Mouse (Mus musculus) midbrain, embryonic 13.5 days (tissue): ENCODE measurements at regions not wholly inside any gene's neighbourhood (a gene's known extent, or its start where the extent isn't known, plus 50 kb on each side); places are given as distances from the start of the nearest gene placed in this dataset.

Experiments
- ATAC-seq: fragments of 200-750 bp; cut with Nextera tagmentation; 2 replicates; pipeline ENCODE4 v1.8.0; 2017; ENCODE audit warnings: mild to moderate bottlenecking, moderate TSS enrichment, moderate library complexity
- H3K27ac ChIP-seq: fragments of 300-500 bp; sonication (generic); 2 replicates; pipeline ENCODE4 v1.5.1; 2015; ENCODE audit warnings: inconsistent platforms, mild to moderate bottlenecking, moderate library complexity
- H3K27me3 ChIP-seq: fragments of 300-500 bp; sonication (generic); 2 replicates; pipeline ENCODE4 v1.6.1; 2015; ENCODE audit warnings: mild to moderate bottlenecking, inconsistent platforms
- H3K36me3 ChIP-seq: fragments of 300-500 bp; sonication (generic); 2 replicates; pipeline ENCODE4 v1.6.1; 2015; ENCODE audit warnings: mild to moderate bottlenecking, inconsistent platforms
- H3K4me1 ChIP-seq: fragments of 300-500 bp; sonication (generic); replicated peaks from 2 replicates; pipeline ENCODE4 v1.6.1; 2015; ENCODE audit warnings: inconsistent platforms
- H3K4me2 ChIP-seq: fragments of 300-500 bp; sonication (generic); replicated peaks from 2 replicates; pipeline ENCODE4 v1.6.1; 2015; ENCODE audit warnings: moderate library complexity, mild to moderate bottlenecking, inconsistent platforms
- H3K4me3 ChIP-seq: fragments of 300-500 bp; sonication (generic); replicated peaks from 2 replicates; pipeline ENCODE4 v1.5.1; 2015; ENCODE audit warnings: mild to moderate bottlenecking, inconsistent platforms
- H3K9ac ChIP-seq: fragments of 300-500 bp; sonication (generic); replicated peaks from 2 replicates; pipeline ENCODE4 v1.6.1; 2015; ENCODE audit warnings: mild to moderate bottlenecking, inconsistent platforms
- H3K9me3 ChIP-seq: fragments of 300-500 bp; sonication (generic); 2 replicates; pipeline ENCODE4 v1.6.1; 2016; ENCODE audit warnings: mild to moderate bottlenecking, inconsistent platforms
- WGBS: fragments of 180-500 bp; shearing (Covaris S2); methylation state at CpG from one replicate; pipeline ENCODE4 v1.1.7; 2015; 5-methylcytosine and 5-hydroxymethylcytosine counted together

GRCm38 (mm10) chr4:58693018-58693417 is 94.5 kb downstream of the Olfr267 start:
- 89% methylated on average over 6 of the region's 6 CpGs for whole genome bisulfite sequencing
- no peaks in the 10 kb centered on the region for H3K4me1 ChIP-seq
- no peak for ATAC-seq
- H3K27ac ChIP-seq = no peak overlapping the region
- H3K9me3 ChIP-seq = no peaks in the 10 kb centered on the region
- no peak overlapping the region for H3K4me2 ChIP-seq
- H3K27me3 ChIP-seq = no peaks in the 10 kb centered on the region
- H3K36me3 ChIP-seq = no peaks in the 10 kb centered on the region
- H3K9ac ChIP-seq = no peak overlapping the region
- H3K4me3 ChIP-seq = no peak overlapping the region

- no peaks in the 10 kb centered on the region for H3K36me3 ChIP-seq
- no peak overlapping the region for H3K9ac ChIP-seq
- H3K27me3 ChIP-seq = no peaks in the 10 kb centered on the region
- 87% methylated on average over 4 of the region's 4 CpGs for WGBS
- H3K4me3 ChIP-seq = no peak overlapping the region
- H3K27ac ChIP-seq = no peak overlapping the region
- no peak overlapping the region for H3K4me2 ChIP-seq
- H3K4me1 ChIP-seq = no peaks in the 10 kb centered on the region
- no peaks in the 10 kb centered on the region for H3K9me3 ChIP-seq
- no peak for ATAC-seq
Measured at GRCm38 (mm10) chr4:58681926-58682325, 105.6 kb downstream of the Olfr267 start.

DNA sequence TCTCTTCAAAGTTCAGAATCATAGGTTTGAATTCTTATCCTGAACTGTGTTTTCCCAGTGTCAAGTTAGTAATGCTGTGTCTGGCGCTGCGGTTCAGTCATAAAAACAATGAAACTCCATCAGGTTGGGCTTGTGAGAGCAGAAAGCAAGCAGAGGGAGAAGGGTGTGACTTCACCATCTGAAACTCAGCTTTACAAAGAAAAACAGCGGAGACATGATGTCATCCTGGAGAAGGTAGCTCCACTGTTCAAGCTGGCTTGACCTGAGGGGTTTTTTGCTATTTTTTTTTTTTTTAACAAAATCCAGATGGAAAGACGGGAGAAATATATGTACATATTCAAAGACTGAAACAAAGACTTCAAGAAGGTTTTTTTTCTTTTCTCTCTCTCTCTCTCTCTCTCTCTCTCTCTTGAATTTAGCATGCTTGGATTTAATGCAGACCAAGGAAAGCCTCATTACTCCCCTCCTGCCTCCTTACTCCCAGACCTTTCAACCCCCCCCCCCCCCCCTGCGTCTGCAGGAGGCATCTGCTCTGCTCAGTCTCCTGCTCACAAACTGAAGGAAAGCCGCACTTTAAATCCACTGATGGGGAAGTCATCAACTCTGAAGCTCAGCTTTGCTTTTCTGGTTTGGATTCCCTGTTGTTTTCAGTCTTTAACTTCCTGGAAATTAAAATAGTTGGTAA is 109.7 kb downstream of the Olfr267 start:
- no peak overlapping the region for H3K9ac ChIP-seq
- no peak overlapping the region for H3K4me3 ChIP-seq
- H3K27ac ChIP-seq = no peak overlapping the region
- 51% methylated on average over 6 of the region's 6 CpGs for WGBS
- H3K4me1 ChIP-seq = no peaks in the 10 kb centered on the region
- no peaks in the 10 kb centered on the region for H3K36me3 ChIP-seq
- no peak overlapping the region for H3K4me2 ChIP-seq
- ATAC-seq = no peak
- no peaks in the 10 kb centered on the region for H3K9me3 ChIP-seq
- no peaks in the 10 kb centered on the region for H3K27me3 ChIP-seq

DNA sequence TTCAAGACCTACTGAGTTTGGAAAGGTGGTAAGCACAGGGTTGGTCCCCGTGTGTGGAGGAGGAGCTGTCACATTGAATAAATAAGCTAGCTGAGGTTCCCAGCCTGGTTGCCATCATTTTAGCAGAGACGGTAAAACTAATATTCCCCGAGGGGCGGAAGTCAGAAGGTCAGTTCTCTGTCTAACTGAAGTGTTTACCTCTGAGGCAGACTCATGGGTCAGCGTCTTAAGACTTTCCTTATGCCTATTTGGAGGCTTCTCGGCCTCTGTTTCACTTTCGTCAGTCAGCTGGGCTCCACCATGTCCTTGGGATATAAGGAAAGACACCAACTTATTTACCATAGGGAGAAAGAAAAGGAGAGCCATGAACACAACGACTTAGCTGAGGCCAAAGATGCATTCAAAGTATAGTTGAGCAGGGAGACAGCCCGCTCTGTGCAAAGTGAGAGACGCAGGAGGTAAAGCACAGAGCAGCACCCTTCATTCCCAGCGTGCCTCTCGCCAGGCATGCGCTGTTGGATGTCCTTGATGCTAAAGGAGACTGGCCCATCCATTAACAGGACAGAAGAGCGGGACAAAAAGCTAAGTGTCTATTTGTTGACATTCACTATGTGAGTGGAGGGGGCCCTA is 116.0 kb downstream of the Olfr267 start:
- 65% methylated on average over 14 of the region's 14 CpGs for WGBS
- H3K4me1 ChIP-seq = peaks cover 18% of the 10 kb centered on the region
- no peaks in the 10 kb centered on the region for H3K27me3 ChIP-seq
- H3K4me3 ChIP-seq = no peak overlapping the region
- H3K27ac ChIP-seq = no peak overlapping the region
- ATAC-seq = no peak
- H3K4me2 ChIP-seq = no peak overlapping the region
- H3K9ac ChIP-seq = no peak overlapping the region
- no peaks in the 10 kb centered on the region for H3K9me3 ChIP-seq
- H3K36me3 ChIP-seq = no peaks in the 10 kb centered on the region

DNA sequence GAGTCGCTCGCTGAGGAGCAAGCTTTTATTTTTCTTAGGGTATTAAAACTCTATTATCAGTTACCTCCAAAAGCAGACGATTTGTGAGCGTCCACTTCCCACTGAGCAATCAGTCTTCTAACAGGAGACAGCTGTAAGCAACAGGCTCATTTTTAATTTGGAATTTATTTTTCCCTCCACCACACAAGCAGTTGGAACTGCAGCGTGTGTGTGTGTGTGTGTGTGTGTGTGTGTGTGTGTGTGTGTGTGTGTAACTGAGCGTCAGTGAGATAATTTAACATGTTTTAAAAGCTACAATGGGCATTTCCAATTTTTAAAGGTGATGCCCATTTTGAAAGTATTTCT is 116.6 kb downstream of the Olfr267 start:
- WGBS = 20% methylated on average over 6 of the region's 6 CpGs
- Histone ChIP-seq H3K4me1 (peaks cover 18% of the 10 kb centered on the region), H3K36me3 (no peaks in the 10 kb centered on the region), H3K27ac (no peak overlapping the region), H3K27me3 (no peaks in the 10 kb centered on the region), H3K9me3 (no peaks in the 10 kb centered on the region), H3K4me3 (no peak overlapping the region), H3K4me2 (peak overlapping the region; percentile 38), H3K9ac (no peak overlapping the region)
- ATAC-seq = peak; percentile 46

- Histone ChIP-seq H3K36me3 (no peaks in the 10 kb centered on the region), H3K27ac (no peak overlapping the region), H3K4me2 (peak overlapping the region; percentile 38), H3K4me1 (peaks cover 18% of the 10 kb centered on the region), H3K27me3 (no peaks in the 10 kb centered on the region), H3K9me3 (no peaks in the 10 kb centered on the region), H3K9ac (no peak overlapping the region), H3K4me3 (no peak overlapping the region)
- 34% methylated on average over 15 of the region's 15 CpGs for WGBS
- ATAC-seq = peak; percentile 81
Measured at GRCm38 (mm10) chr4:58670107-58670905, 116.6 kb upstream of the Lpar1 start.

DNA sequence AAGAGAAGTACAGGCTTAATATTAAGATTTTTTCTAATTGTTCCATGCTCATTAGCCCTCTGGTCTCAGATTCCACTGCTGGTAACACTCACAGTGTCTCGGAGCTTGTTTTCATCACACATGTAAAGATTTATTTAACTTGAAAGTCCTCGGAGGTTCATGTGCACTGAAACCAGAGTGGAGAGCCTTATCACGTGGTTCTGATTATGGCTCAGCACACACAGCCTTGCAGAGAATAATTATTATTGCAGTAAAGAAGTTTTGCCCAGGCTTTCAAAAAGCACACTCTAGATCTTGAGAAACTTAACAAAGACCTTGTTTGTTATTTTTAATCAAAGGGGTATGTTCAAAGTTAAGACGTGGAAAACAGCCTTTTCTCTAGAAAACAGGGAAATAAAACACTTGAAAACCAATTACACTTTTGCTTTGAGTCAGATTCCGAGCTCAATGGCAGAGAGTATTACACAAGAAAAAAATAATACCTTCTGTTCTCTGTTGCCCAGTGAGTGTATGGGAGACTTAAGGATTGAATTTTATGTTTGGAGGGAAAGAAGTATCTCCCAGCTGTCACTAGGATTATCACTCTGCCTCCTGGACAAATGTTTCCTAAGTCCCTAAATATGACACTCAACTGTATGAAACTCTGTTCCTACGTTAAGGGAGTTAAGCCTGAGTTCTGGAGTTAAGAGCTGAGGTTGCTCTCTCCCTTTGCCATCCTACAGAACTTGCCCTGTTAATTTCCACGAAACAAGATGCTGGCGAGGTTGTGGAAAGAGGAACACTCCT is 114.9 kb upstream of the Lpar1 start:
- peaks cover 18% of the 10 kb centered on the region for H3K4me1 ChIP-seq
- H3K27me3 ChIP-seq = no peaks in the 10 kb centered on the region
- no peak overlapping the region for H3K4me3 ChIP-seq
- H3K4me2 ChIP-seq = no peak overlapping the region
- no peak overlapping the region for H3K27ac ChIP-seq
- H3K36me3 ChIP-seq = no peaks in the 10 kb centered on the region
- H3K9ac ChIP-seq = no peak overlapping the region
- no peaks in the 10 kb centered on the region for H3K9me3 ChIP-seq
- no peak for ATAC-seq
- 62% methylated on average over 8 of the region's 8 CpGs for WGBS

DNA sequence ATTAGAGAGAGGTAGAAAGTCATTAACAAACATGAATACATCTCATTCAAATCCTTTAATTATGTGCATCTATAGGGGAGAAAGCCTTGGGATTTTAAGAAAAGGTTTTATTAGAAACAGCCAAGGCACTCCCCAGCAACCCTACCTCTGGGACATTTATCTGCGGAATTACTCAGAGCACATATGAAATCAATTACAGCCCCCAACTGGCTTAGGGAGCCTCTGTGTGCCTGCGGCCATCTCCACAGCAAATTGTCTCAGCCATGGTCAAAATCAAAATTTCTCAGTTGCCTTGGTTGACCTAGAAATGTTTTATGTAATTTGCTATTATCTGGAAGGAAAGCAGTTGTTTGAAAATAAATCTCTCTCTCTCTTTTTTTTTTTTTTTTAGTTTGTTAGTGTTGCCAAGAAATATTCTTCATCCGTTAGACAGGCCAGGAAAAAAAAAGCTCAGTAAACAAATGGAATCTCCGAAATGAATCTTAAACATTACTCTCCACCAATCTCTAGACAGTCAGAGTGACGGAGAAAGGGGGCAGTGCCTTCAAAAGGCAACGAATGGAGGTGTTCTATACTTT is 110.0 kb upstream of the Lpar1 start:
- ATAC-seq = no peak
- 73% methylated on average over 6 of the region's 6 CpGs for WGBS
- H3K27me3 ChIP-seq = no peaks in the 10 kb centered on the region

DNA sequence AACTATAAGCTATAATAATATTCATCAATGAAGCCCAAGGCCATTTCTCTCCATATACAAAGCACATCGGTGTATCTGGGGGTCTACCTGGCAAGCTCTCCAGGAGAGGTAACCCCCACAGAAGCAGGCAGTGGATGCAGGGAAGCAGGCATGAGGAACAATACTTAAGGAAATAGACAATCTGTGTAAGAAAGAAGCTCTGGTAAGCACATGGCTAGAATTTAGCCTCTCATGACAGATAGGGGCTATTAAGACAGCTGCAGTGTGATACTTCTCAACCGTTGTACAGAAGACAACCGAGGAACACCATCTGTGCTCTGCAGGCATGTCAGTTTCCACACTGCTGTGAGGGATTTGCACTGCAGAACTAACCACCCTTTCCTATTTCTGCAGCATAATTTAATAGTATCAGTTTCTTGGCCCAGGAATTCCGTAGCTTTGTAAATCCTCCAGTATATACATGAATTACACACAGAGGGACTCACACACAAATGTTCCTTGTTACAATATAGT is 108.1 kb upstream of the Lpar1 start:
- no peak for ATAC-seq
- no peak overlapping the region for H3K4me2 ChIP-seq
- no peak overlapping the region for H3K4me3 ChIP-seq
- 92% methylated on average over 4 of the region's 4 CpGs for WGBS
- no peaks in the 10 kb centered on the region for H3K27me3 ChIP-seq
- no peaks in the 10 kb centered on the region for H3K9me3 ChIP-seq
- H3K9ac ChIP-seq = no peak overlapping the region
- H3K4me1 ChIP-seq = no peaks in the 10 kb centered on the region
- H3K36me3 ChIP-seq = no peaks in the 10 kb centered on the region
- no peak overlapping the region for H3K27ac ChIP-seq

More for the DNA sequence above, 110.0 kb upstream of the Lpar1 start:
- Histone ChIP-seq H3K9me3 (no peaks in the 10 kb centered on the region), H3K4me3 (no peak overlapping the region), H3K9ac (no peak overlapping the region), H3K36me3 (no peaks in the 10 kb centered on the region), H3K4me2 (no peak overlapping the region), H3K4me1 (no peaks in the 10 kb centered on the region), H3K27ac (no peak overlapping the region)

- WGBS = 79% methylated on average over 5 of the region's 5 CpGs
- no peaks in the 10 kb centered on the region for H3K36me3 ChIP-seq
- H3K4me2 ChIP-seq = no peak overlapping the region
- H3K27ac ChIP-seq = no peak overlapping the region
- H3K27me3 ChIP-seq = no peaks in the 10 kb centered on the region
- no peak overlapping the region for H3K4me3 ChIP-seq
- H3K9me3 ChIP-seq = no peaks in the 10 kb centered on the region
- ATAC-seq = no peak
- no peaks in the 10 kb centered on the region for H3K4me1 ChIP-seq
- no peak overlapping the region for H3K9ac ChIP-seq
Measured at GRCm38 (mm10) chr4:58660511-58660910, 106.8 kb upstream of the Lpar1 start.

DNA sequence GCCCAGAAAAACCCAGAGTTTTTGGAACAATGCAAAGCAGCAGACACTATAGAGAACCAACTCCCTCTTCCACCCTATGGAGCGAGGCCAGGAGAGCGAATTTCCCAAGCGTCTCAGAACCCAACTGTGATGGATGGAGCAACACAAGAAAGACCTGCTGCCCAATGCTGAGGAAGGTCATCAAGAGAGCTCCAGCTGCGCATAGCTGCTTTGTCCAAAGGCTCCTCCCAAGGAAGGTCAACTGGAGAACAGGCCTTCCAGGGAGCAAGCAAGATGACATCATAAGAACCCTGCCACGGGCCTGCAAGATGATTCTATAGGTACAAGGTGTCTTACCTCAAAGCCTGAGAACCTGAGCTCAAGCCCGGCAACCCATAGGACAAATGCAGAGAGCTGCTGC is 104.5 kb upstream of the Lpar1 start:
- Histone ChIP-seq H3K27me3 (no peaks in the 10 kb centered on the region), H3K27ac (no peak overlapping the region), H3K4me2 (no peak overlapping the region), H3K4me1 (no peaks in the 10 kb centered on the region), H3K9me3 (no peaks in the 10 kb centered on the region), H3K36me3 (no peaks in the 10 kb centered on the region), H3K4me3 (no peak overlapping the region), H3K9ac (no peak overlapping the region)
- WGBS = 78% methylated on average over 6 of the region's 6 CpGs
- ATAC-seq = no peak
